In the genomic region with DNA sequence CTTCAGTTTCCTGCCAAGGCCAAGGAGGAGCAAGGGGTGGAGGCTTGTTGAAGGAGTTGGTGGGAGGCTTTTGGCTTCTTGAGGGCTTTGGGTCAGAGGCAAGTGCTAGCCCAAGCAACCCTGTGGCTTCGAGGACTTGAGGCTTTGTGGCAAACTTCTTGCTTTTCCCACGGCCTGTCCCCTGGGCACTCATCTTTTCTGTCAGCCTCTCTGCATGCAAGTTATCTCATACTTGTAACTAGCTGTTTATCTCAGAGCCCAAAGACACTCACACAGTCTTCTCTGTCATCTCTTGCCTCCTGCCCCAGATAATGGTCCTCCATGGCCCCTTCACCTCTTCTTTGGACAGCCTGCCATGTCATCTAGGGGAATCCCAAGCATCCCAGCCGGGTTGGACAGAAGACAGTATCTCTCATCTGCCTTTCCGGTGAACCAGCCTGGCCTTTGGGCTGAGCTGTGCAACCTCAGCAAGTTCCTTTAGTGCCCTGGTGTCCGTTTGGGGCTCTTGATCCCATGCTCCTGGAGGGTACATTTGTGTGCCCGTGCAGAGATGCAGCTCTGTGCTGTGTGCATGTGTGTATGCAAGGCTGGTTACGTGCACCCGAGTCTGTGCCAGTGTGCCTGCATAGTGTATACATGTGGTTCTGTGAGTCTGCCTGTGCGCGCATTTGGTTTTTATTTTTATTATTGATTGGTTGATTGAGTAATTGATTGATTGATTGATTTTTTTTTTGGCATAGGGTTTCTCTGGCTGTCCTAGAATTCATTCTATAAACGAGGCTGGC, we compare ENCODE assay signal across 11 mouse cellular contexts. TPM values are rescaled to one million over a fixed set of nuclear protein-coding genes. Genes with fewer than 3 reads are reported as not detected.
DNase-seq lines count a peak whose midpoint lies in the region; ATAC-seq and TF ChIP-seq lines count a peak whose summit lies in the region.
"Had no signal": no experiment of that assay in that cellular context is flagged by ENCODE, and none has a peak within 500 bp of the region (broad histone marks: within the 10 kb centered on the region; RNA-seq: fewer than 3 reads in every experiment).

No protein-coding gene starts in this region.

- H3K27ac ChIP-seq in hindbrain, embryonic 11.5 days (ENCODE audit: low read depth, low read length), result peak overlapping the region; percentile 13; the same call in 1 of the 2 replicates
- H3K27ac ChIP-seq in hindbrain, embryonic 13.5 days, result no peak overlapping the region
- peak overlapping the region; percentile 89 for H3K27ac ChIP-seq in embryonic facial prominence, embryonic 10.5 days (replicated peaks)
- H3K27ac ChIP-seq in liver, embryonic 14.5 days, result peak overlapping the region; percentile 98

- H3K4me1 ChIP-seq in hindbrain, embryonic 11.5 days (replicated peaks; ENCODE audit: control insufficient read depth, insufficient read depth, low read length), result peaks cover 8% of the 10 kb centered on the region
- H3K4me1 ChIP-seq in hindbrain, embryonic 13.5 days (replicated peaks), result peaks cover 41% of the 10 kb centered on the region
- peaks cover 76% of the 10 kb centered on the region for H3K4me1 ChIP-seq in embryonic facial prominence, embryonic 10.5 days
- peaks cover 66 to 79% of the 10 kb centered on the region in 2 experiments for H3K4me1 ChIP-seq in liver, embryonic 14.5 days (replicated peaks; ENCODE audit: control insufficient read depth in 2 of 2, insufficient read depth in 2 of 2, low read length in 1 of 2)

- TF ChIP-seq EP300 in liver, embryonic 14.5 days (IDR thresholded peaks at IDR 0.05; ENCODE audit: low read depth), result peak; percentile 74

- H3K9ac ChIP-seq in hindbrain, embryonic 11.5 days (ENCODE audit: low read depth, low read length), result no peak overlapping the region
- H3K9ac ChIP-seq in hindbrain, embryonic 13.5 days, result no peak overlapping the region
- peak overlapping the region; percentile 83 for H3K9ac ChIP-seq in liver, embryonic 14.5 days (replicated peaks)

- no peaks in the 10 kb centered on the region for H3K36me3 ChIP-seq in hindbrain, embryonic 11.5 days (ENCODE audit: control insufficient read depth, insufficient read depth, low read length)
- H3K36me3 ChIP-seq in hindbrain, embryonic 13.5 days, result peaks cover 17% of the 10 kb centered on the region
- H3K36me3 ChIP-seq in embryonic facial prominence, embryonic 10.5 days (replicated peaks), result peaks cover 40% of the 10 kb centered on the region
- peaks cover 35% of the 10 kb centered on the region for H3K36me3 ChIP-seq in liver, embryonic 14.5 days (replicated peaks; ENCODE audit: control insufficient read depth, insufficient read depth, low read depth)

- no peak for ATAC-seq in hindbrain, embryonic 11.5 days (ENCODE audit: low FRiP score)
- no peak for ATAC-seq in hindbrain, embryonic 13.5 days (ENCODE audit: low FRiP score)
- peak; percentile 19 for ATAC-seq in liver, embryonic 14.5 days (ENCODE audit: insufficient read depth)

- no peaks in the 10 kb centered on the region for H3K9me3 ChIP-seq in hindbrain, embryonic 11.5 days (ENCODE audit: control insufficient read depth, low read length)
- no peaks in the 10 kb centered on the region for H3K9me3 ChIP-seq in hindbrain, embryonic 13.5 days
- no peaks in the 10 kb centered on the region for H3K9me3 ChIP-seq in embryonic facial prominence, embryonic 10.5 days
- no peaks in the 10 kb centered on the region for H3K9me3 ChIP-seq in liver, embryonic 14.5 days (ENCODE audit: control insufficient read depth, low read length)

- no peak overlapping the region for H3K4me2 ChIP-seq in hindbrain, embryonic 11.5 days (replicated peaks; ENCODE audit: low read depth, low read length)
- H3K4me2 ChIP-seq in hindbrain, embryonic 13.5 days, result no peak overlapping the region
- H3K4me2 ChIP-seq in liver, embryonic 14.5 days (ENCODE audit: low read depth), result peak overlapping the region; percentile 92

- peaks cover 33% of the 10 kb centered on the region for H3K27me3 ChIP-seq in hindbrain, embryonic 11.5 days (ENCODE audit: control insufficient read depth, insufficient read depth, low read length)
- H3K27me3 ChIP-seq in hindbrain, embryonic 13.5 days, result peaks cover 57% of the 10 kb centered on the region
- H3K27me3 ChIP-seq in embryonic facial prominence, embryonic 10.5 days (replicated peaks; ENCODE audit: low read depth, poor library complexity, severe bottlenecking), result peaks cover 52% of the 10 kb centered on the region
- no peaks in the 10 kb centered on the region for H3K27me3 ChIP-seq in liver, embryonic 14.5 days (ENCODE audit: control insufficient read depth, insufficient read depth, low read length)

- no peak overlapping the region for H3K4me3 ChIP-seq in hindbrain, embryonic 11.5 days (ENCODE audit: low read depth, low read length)
- H3K4me3 ChIP-seq in hindbrain, embryonic 13.5 days, result no peak overlapping the region
- peak overlapping the region; percentile 73 for H3K4me3 ChIP-seq in embryonic facial prominence, embryonic 10.5 days
- peak overlapping the region; percentile 75 to 95 for H3K4me3 ChIP-seq in liver, embryonic 14.5 days (ENCODE audit: insufficient read depth in 1 of 2, low read depth in 2 of 2, low read length in 2 of 2)

- no peak for DNase-seq in hindbrain, embryonic 11.5 days (ENCODE audit: low spot score)
- peak; percentile 86 for DNase-seq in adipocyte (ENCODE audit: low spot score)
- DNase-seq in embryonic facial prominence, embryonic 10.5 days (ENCODE audit: low spot score), result no peak
- DNase-seq in liver, embryonic 14.5 days (ENCODE audit: low read depth in 3 of 3, low spot score in 3 of 3), result peak; percentile 68 to 84 (median 72)
- no peak for DNase-seq in layer of hippocampus, postnatal 36 days
- no peak for DNase-seq in left cerebral cortex, adult 11 months (ENCODE audit: low spot score)
- DNase-seq: adrenal gland, postnatal 36 days; kidney, postnatal 10 days; right cerebral cortex, postnatal 4 days had no signal

- WGBS in hindbrain, embryonic 11.5 days, result 85% methylated on average over 11 of the region's 11 CpGs
- 86% methylated on average over 11 of the region's 11 CpGs for WGBS in hindbrain, embryonic 13.5 days
- 89% methylated on average over 11 of the region's 11 CpGs for WGBS in embryonic facial prominence, embryonic 10.5 days
- WGBS in liver, embryonic 14.5 days (ENCODE audit: insufficient replicate concordance), result 36% methylated on average over 11 of the region's 11 CpGs

- TF ChIP-seq CTCF in liver, embryonic 14.5 days (IDR thresholded peaks at IDR 0.05; ENCODE audit: low read depth), result no peak

RNA-seq across cellular contexts. Expression of gene Arhgap23, which starts 27.8 kb away (rescaled TPM):
- polyA plus RNA-seq in hindbrain, embryonic 11.5 days (2014; fragmentation: Nextera tagmentation; extraction: Ambion mirVana), result 3.5 TPM in 2 replicates
- polyA plus RNA-seq in hindbrain, embryonic 13.5 days (2015; fragmentation: Nextera tagmentation; extraction: Ambion mirVana), result 6.6 and 6.7 TPM in 2 replicates
- polyA plus RNA-seq in embryonic facial prominence, embryonic 10.5 days (2016; fragmentation: Nextera tagmentation; extraction: Ambion mirVana), result 2.4 TPM in 2 replicates
- 17.5 and 21.2 TPM in 2 replicates for polyA plus RNA-seq in liver, embryonic 14.5 days (2012; rRNA removed)
- polyA plus RNA-seq in liver, embryonic 14.5 days (2014; fragmentation: Nextera tagmentation; extraction: Ambion mirVana), result 7.3 and 7.9 TPM in 2 replicates
- total RNA-seq in layer of hippocampus, postnatal 36 days (2021), result 10 to 100 TPM; 73.4 to 75.4 TPM

RNA-seq across cellular contexts. Expression of gene 4933428G20Rik, which starts 57.1 kb away (rescaled TPM):
- 0.20 TPM in 1 of 2 replicates, not detected in the other for polyA plus RNA-seq in hindbrain, embryonic 11.5 days (2014; fragmentation: Nextera tagmentation; extraction: Ambion mirVana)
- polyA plus RNA-seq in hindbrain, embryonic 13.5 days (2015; fragmentation: Nextera tagmentation; extraction: Ambion mirVana), result 0.96 and 1.2 TPM in 2 replicates
- polyA plus RNA-seq in embryonic facial prominence, embryonic 10.5 days (2016; fragmentation: Nextera tagmentation; extraction: Ambion mirVana), result 0.35 and 0.54 TPM in 2 replicates
- polyA plus RNA-seq in liver, embryonic 14.5 days (2012; rRNA removed), result 0.02 TPM in 1 of 2 replicates, not detected in the other
- polyA plus RNA-seq in liver, embryonic 14.5 days (2014; fragmentation: Nextera tagmentation; extraction: Ambion mirVana), result not detected in 2 replicates
- not detected for total RNA-seq in layer of hippocampus, postnatal 36 days (2021)
- total RNA-seq: gastrocnemius, adult 18-20 months had no signal

Comparison
In these comparisons a context has a peak if more than half of its experiments do, and no peak if none do; other contexts are left out.
1. DNase-seq: peak in adipocyte (single experiment) and liver, embryonic 14.5 days (3 of 3); none in hindbrain, embryonic 11.5 days (single experiment), embryonic facial prominence, embryonic 10.5 days (single experiment), layer of hippocampus, postnatal 36 days (0 of 2) and left cerebral cortex, adult 11 months (single experiment).
2. H3K4me3 ChIP-seq: peak in embryonic facial prominence, embryonic 10.5 days (single experiment) and liver, embryonic 14.5 days (2 of 2); none in hindbrain, embryonic 11.5 days (single experiment) and hindbrain, embryonic 13.5 days (single experiment).